Mouse (Mus musculus): ENCODE measurements at regions not wholly inside any gene's neighbourhood (a gene's known extent, or its start where the extent isn't known, plus 50 kb on each side); places are given as distances from the start of the nearest gene placed in this dataset.

GRCm38 (mm10) chr10:121150668-121151067 lies 116.9 kb downstream of the Wif1 start:
- no peak for DNase-seq (ENCODE audit: low spot score)

GRCm38 (mm10) chr10:121153625-121154024 lies 119.9 kb downstream of the Wif1 start:
- no peak for DNase-seq (ENCODE audit: low spot score)

GRCm38 (mm10) chr10:121160499-121160898 lies 126.7 kb downstream of the Wif1 start:
- no peak for DNase-seq (ENCODE audit: low spot score)

GRCm38 (mm10) chr10:121161201-121161600 lies 127.4 kb downstream of the Wif1 start:
- DNase-seq (ENCODE audit: low spot score): no peak

GRCm38 (mm10) chr10:121174022-121174421 lies 140.3 kb downstream of the Wif1 start:
- DNase-seq (ENCODE audit: low spot score): no peak

GRCm38 (mm10) chr10:121189139-121189538 lies 155.4 kb downstream of the Wif1 start:
- DNase-seq (ENCODE audit: low spot score): peak; percentile 40

- DNase-seq (ENCODE audit: low spot score): no peak
Observed at GRCm38 (mm10) chr10:121199236-121199635, 151.8 kb downstream of the Tbc1d30 start.

GRCm38 (mm10) chr10:121202531-121202930 lies 148.5 kb downstream of the Tbc1d30 start:
- DNase-seq (ENCODE audit: low spot score): no peak

GRCm38 (mm10) chr10:121205551-121205950 lies 145.5 kb downstream of the Tbc1d30 start:
- no peak for DNase-seq (ENCODE audit: low spot score)

- DNase-seq (ENCODE audit: low spot score): no peak
Observed at GRCm38 (mm10) chr10:121206002-121206742, 144.9 kb downstream of the Tbc1d30 start.

- DNase-seq (ENCODE audit: low spot score): no peak
Observed at GRCm38 (mm10) chr10:121206743-121207039, 144.4 kb downstream of the Tbc1d30 start.

Data from thymus, postnatal 0 days (tissue).